Mouse (Mus musculus): Measurements from ENCODE around the gene Dnaic2.

DNA sequence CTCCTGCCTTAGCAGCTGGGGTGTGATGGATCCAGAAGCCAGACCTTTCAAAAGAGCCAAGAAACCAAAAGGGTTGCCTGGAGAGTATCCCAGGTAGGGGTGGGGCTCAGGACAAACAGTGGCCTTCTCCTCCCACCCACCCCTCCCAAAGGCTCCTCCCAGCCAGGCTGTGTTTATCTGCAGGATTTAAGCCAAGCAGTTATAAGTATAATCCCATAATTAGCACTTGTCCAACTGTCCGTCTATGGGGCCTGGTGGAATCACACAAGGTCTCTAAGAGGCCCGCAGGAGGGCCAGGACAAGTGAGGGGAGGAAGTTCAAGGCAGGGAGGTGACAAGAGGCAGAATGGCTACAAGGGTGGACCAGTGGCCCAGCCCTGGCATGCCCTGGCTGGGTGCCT is 44.7 kb downstream of the Dnaic2 start:
- TF ChIP-seq CTCF (IDR thresholded peaks at IDR 0.05; ENCODE audit: borderline replicate concordance, insufficient read depth, low read depth, low read length) (no peak), POLR2A (IDR thresholded peaks at IDR 0.05; ENCODE audit: borderline replicate concordance, insufficient read depth, low read length) (no peak)

Data from cerebellum, adult 2 months (tissue).